Mouse (Mus musculus): ENCODE data around the gene Gm6205.
"Not testable (repeated sequence)": the region's sequence is repeated elsewhere in the genome, so short reads cannot be mapped to it uniquely, and the experiment has no call there.

The Gm6205 gene

GRCm38 (mm10) chr5:94648082-94648481 is at the start of gene Gm6205:
Gene Gm6205, plus strand, starts transcription at chr5:94648382.
- DNase-seq, result not testable (repeated sequence)

- not testable (repeated sequence) for DNase-seq
Observed at GRCm38 (mm10) chr5:94616242-94616641, 31.9 kb upstream of the Gm6205 start, which contains the start of gene Gm3147. Gene Gm3147, minus strand, starts transcription at chr5:94616342.

- DNase-seq, result not testable (repeated sequence)
Observed at GRCm38 (mm10) chr5:94623679-94624078, 24.5 kb upstream of the Gm6205 start, which contains the start of gene Gm6509. Gene Gm6509, plus strand, starts transcription at chr5:94623979.

Measured in right cerebral cortex, adult 18-20 months (tissue).